Mouse (Mus musculus): Measurements from ENCODE around the gene Myo18b.
A peak's percentile ranks its signal among the peaks of the same experiment; 100 is the strongest.

Gene Myo18b

DNA sequence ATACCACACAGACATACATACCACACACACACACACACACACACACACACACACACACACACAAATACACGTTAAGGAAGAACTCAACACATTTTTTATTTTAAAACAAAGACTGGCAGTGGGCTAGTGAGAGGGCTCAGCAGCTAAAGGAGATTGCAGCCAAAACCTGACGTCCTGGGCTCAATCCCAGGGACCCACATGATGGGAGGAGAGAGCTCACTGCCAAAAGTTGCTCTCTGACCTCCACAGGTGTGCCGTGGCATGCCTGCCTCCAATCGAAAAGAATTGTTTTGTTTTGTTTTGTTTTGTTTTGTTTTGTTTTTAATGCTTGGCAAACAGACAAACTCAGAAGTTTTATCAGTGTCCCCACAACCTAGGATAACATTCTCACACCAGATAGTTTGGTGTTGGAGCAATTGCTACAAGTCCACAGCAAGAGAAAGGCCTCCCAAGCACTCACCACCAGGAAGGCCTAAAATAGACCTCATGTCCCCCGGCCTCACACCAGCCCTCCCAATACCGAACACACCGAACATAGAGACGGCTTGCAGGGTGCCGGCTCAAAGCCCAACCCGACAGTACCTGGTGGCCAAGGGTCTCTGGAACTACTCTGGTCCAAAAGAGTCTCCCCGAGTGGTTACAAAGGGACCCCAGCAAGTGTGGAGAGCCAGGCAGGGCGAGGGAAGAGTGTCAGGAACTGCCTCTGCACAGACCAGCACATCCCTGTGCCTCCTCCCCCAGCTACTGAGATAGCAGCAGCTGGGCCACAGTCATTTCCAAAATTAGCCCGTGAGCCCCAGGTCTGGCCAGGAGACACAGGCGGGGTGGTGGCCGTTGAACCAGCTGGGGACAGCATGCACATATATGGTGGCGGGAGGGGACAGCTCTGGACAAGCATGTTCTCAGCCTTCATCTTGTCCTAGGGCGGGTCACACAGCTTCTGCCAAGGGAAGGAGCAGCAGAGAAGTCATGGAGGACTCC is at the start of gene Myo18b:
TSS of gene Myo18b (minus strand) at position 689 of the 981 bp plus-strand sequence.
- no peak for DNase-seq (ENCODE audit: inconsistent ontology term)

DNA sequence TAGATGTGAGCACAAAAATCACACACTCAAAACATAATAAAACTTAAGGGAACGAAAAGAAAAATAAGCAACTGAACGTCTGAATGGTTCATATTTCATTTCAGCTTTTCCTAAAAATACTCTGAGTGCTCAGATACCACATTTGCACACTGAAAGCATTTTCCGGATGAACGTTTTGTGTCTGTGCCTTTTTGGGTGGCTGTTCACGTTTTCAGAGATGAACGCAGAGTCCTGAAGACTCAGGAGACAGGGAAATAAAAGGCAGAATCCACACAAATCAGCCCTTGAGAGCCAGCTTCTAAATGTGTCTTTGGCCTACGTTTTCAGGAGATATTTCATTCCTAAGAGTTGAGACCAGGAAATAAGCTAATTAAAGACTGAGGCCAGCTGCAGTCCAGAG is 49.8 kb upstream of the Myo18b start:
- DNase-seq (ENCODE audit: inconsistent ontology term): no peak

DNA sequence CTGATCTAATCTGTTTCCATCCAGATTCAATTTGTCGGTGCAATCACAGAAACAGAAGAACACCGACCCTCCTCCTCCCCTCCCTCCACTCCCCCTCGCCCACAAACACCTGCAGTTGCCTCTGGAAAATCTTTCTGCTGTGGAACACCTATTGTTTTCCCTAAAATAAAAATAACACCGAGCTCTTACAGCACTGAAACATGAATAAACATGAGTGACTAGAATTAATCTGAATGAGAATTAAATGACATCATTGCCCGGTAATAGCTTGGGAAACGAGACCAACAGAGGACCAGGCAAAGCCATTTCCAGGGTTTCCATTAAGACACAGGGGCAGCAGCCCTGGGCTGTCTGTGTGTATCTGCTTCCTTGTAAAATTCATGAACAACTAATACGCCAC is 46.1 kb upstream of the Myo18b start:
- DNase-seq (ENCODE audit: inconsistent ontology term): no peak

DNA sequence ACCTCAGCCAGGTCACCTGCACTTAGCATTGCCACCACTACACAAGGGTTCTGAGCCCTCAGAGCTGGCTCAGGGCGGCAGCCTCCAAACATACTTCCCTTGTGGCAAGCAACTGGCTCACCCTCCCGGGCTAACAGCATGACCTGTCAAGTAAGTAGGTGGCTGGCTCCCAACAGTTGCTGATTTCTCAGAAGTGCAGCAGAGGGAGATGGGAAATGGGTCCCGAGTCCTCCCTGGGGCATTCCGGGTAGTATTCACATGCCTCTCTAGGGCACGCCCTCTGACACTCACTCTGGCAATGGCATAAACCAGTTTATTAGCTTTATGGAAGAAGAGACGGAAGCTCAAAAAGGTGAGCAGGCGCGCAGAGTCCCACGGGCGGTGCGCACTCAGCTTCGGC is 44.8 kb upstream of the Myo18b start:
- no peak for DNase-seq (ENCODE audit: inconsistent ontology term)

DNA sequence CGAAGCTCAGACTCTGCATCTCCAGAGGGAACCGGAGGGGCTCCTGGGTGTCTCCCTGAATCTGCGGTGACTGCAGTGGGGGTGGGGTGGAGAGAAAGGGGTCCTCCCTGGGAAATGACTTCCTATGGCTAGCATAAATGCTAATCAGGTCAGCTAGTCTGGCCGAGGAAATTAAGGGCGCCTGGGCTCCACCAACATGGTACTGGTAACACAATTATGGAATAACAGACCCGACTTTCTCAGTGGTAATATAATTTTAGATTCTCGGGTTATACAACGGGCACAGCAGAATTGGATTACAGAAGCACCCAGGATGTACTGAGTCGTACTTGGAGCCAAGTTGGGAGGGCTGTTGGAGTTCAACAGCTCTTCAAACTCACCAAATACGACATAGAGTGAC is 40.5 kb upstream of the Myo18b start:
- no peak for DNase-seq (ENCODE audit: inconsistent ontology term)

DNA sequence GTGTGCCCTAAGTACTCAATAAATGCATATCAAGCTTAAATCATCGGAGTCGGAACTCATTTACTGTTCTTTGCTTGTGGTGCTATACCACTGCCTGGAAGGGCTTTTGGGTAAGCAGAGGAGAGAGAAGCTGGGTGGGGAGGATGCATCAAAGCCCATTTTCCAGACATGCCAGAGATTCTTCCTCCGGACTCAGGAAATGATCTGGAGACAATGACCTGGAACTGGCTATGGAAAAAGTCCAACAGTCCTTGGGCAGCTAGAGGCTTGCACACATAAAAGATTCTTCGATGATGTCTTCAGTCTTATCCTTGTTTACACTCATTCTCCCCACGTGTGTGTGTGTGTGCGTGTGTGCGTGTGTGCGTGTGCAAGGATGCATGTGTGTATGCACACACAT is 39.3 kb upstream of the Myo18b start:
- DNase-seq (ENCODE audit: inconsistent ontology term): no peak

DNA sequence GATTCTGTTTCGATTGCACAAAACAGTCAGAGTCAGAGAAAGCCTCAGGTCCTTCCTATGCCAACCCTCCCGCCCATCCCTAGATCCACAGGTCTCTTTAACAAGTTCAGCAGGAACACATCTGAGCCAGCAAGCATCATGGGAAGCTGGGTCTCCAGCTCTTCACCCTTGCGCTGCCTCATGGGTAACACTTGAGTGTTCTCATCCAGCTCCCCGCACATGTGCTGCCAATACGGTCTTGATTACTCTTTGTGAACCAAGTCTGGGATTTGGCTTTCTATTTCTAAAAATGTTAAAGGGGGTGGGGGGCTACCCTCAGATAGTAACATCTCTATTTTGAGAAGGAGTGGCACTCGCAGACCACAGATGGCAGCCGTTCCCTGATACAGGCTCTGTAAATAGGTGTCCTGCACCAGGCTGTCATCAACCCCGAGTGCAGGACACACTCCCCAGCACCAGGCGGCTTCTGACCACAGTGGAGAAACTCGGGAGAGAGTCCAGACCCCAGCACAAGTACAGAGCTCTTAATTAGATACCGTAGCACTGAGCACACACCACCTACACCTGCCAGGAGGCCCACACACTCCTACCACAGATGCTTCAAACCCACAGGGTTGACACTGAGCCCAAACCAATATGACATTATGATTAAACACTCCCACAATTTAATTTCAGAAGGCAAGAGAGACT is 36.9 kb upstream of the Myo18b start:
- no peak for DNase-seq (ENCODE audit: inconsistent ontology term)

DNA sequence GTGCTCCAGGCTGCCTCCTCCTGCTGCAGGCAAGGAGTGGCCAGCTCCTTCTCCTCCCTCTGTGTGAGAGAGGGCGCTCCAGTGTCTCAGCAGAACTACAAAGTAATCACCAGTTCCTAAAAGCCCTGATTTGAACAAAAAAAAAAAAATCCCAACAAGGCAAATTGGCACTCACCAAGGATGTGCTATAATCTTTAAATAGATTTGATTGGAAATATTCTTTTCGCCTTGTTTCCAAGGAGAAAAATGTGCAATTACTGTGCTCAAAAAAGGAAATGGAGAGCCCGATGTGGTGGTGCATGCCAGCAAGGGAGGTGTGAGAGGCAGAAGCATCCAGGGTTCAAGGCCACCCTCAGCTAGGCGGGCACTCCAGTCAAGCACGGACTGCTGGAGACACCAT is 35.7 kb upstream of the Myo18b start:
- DNase-seq (ENCODE audit: inconsistent ontology term): no peak

DNA sequence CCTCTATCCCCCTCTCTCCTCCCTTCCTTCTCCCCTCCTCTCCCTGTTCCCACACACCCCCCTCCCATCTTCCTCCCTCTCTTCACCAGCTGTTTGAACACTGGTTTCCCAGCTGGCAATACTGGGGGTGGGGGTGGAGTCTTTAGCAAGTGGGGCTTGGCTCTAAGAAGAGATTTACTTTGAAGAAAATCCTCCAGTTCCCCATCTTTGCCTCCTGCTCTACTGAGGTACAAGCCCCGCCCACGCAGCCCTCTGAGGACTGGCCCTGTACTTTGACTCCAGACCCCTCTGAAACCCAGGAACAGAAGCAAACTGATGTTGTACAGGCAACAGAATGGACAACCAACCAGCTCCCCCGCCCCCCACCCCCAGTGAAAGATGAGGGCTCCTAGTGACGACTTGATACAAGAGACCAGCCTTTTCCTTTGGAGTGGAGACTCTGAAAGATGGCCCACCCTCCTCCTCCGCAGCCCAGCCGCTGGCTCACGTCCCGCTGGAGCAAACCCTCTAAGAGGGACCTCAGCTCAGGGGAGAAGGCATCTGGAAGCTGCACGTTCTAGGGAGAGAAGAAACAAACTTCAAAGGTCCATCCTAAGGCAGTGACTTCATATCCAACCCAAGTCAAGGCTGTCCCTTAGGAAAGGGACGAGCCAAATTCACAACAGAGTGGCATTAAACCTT is 32.2 kb upstream of the Myo18b start:
- DNase-seq (ENCODE audit: inconsistent ontology term): no peak

DNA sequence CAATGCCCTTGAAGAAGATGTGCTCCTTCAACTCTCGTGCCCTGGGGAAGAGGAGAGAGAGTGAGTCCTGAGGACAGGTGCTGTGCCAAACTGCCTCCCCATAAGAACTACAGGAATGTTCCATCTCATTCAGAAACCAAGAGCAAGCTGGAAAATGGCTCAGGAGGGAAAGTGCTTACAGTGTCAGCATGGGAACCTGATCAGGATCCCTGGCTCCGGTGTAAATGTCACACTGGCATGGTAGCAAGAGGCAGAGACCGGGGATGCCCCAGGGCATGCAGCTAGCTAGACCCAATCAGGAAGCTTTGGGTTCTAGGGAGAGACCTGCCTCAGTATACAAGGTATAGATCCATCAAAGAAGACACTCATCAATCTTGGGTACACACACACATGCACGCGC is 29.3 kb upstream of the Myo18b start:
- DNase-seq (ENCODE audit: inconsistent ontology term): no peak

DNA sequence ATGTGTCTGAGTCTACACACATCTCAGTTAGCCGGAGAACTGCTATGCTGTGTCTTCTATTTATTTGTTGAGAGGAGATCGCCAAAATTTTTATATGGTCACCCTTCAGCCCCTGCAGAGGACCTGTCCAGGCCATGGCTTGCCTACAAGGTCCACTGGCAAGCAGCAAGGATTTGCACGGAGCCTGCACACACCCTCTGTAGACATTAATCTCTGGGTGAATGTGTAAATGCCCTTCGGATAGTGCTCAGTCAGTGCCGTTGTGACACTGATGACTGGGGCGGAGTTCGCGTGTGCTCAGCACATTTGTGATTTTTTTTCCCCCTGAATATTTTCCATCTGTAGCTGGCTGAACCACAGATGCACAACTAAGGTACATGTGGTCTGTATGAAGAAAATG is 28.6 kb upstream of the Myo18b start:
- no peak for DNase-seq (ENCODE audit: inconsistent ontology term)

DNA sequence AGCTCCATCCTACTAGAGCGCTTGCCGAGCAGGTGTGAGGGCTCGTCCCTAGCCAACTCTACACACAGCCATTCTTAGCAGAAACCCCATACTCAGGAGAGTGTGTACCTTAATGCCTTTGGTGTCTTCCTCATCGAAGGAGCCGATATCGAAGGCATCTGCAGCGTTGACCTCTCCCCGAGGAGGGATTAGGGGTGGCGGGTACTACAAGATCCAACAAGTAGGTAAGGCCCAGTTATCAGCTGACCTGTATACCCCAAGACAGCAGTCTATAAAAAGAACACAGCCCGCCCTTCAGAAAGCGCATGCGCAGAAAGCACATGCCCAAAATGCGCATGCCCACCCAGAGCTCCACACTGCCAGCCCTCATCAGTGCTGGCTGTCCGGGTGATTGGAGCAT is 27.7 kb upstream of the Myo18b start:
- DNase-seq (ENCODE audit: inconsistent ontology term): no peak

DNA sequence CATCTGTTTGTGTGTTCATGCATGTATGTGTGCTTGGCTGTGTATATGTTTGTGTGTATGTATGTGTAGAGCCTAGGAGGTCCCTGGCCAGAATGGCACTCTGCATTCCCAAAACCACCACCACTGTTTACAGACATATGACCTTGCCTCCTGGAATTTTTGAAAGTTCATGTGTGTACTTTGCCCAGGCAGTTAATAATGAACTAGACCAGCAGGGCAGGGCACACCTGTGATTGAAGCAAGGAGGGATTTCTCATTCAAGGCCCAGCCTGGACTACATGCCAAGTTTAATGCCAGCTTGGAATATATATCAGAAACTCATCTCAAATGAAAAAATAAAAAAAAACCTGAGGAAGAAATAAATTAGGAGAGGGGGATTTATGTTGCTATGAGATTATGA is 25.8 kb upstream of the Myo18b start:
- DNase-seq (ENCODE audit: inconsistent ontology term): no peak

DNA sequence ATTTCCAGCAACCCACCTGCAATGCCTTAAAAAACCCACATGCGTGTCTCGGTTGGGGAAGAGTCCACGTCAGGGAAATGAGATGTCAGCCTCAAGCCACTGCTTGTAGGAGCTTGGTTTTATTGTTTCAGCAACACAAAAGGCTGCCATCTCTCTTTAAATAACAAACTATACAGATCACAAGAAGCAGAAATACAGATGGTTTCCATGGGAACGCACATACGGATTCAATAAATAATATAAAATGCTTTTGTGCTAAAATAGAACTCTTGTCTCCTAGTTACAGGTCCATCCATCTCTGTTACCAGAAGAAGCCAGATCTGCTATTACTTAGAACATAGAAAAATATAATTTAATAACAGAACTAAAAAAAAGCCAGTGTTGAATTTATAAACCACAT is 14.2 kb upstream of the Myo18b start:
- DNase-seq (ENCODE audit: inconsistent ontology term): no peak

DNA sequence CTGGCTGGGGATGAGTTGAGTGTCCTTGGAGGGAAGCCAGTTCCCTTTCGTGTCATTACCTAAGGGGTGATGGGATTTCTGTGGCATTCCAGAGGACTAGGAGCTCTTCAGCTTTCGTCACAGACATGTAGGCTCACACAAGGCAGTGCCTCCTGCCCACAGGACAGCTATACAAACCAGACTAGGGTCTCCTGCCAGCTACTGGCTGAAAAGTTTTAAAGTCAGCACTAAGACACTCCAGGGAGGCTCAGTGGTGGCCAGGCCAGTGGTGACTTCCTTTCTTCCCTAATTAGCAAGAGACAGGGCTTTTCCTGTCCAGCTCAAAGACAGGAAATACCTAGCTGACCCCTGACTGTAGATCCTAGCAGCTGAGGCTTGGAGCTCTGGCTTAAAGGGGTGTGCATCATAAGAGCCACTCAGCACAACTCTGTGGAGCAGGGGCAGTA is 12.0 kb upstream of the Myo18b start:
- DNase-seq (ENCODE audit: inconsistent ontology term): peak; percentile 52

DNA sequence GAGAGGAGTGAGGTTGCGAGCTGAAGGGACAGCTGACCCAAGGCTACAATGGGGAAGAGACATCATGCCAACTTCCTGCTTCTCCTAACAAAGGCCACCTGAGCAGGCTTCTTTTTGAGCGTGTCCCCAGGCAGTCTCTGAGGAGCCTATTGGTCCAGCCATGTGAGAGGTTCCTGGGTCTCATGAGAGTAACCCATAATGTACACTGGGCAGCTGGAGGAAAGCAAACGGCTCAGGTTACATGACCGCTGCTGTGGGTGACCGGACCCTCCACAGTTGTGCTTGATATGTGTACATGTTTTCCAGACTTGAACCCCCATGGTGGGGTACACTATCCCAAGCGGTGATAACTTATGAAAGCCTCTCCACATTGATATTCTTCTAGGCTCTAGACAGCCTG is 11.3 kb upstream of the Myo18b start:
- DNase-seq (ENCODE audit: inconsistent ontology term): no peak

DNA sequence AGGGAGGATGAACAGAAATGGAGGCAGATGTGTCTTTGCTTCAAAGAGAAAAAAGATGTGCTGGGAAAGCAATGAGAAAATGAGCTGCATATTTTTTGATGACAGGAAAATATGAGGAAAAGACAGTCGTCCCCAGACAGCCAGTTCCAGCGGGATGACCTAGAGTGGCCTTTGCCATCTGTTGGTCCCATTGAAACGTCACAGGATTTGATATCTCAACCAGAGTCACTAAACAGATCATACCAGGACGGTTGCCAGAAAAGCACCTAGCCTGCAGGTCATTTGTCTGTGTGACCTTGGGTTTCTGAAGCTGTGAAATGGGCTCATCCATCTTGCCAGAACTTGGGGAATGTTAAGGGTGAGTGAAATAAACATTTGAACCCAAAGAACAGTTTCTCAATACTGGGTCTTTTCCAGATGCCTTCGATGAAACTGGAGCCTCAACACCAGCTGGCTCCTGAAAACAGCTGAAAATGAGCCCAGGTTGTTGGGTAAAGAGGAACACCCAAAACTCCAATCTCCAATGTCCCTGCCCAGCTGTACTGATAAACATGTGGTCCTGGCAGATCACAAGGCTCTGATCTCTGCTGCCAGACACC is 2.6 kb downstream of the Myo18b start:
- DNase-seq (ENCODE audit: inconsistent ontology term): no peak

DNA sequence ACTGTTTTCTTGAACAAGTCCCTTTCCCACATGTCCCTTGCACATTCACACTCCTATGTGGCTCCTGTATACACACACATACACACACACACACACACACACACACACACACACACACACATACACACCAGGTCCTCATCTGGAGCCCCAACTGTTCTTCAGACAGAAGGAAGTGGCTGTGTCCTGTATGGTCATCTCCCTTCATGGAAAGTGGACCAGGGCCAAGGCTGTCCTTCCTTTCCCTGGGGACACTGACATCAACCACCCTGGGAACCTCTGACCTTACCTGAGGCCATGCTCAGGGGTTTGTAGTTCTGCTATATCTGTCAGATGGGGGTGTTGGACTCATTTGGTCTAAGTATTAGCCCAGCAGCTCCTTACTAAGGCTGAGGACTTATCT is 3.8 kb downstream of the Myo18b start:
- no peak for DNase-seq (ENCODE audit: inconsistent ontology term)

DNA sequence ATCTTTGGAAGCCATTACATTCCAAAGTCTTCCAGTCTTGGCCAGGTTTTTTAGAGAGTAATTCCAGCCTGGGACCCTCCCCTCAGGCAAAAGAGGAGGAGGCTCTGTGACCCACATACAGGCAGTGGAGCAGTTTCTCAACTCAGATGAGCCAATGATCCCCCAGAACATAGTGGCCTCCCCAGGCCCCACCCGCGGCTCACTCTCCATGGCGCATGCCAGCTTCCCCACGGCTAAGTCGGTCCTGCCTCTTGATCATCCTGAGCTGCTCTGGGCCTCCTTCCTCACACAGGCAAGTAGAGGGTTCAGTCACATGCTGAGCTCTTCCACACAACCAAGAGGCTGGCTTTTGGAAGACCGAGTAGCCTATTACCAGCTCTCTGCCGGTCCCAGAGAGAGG is 7.5 kb downstream of the Myo18b start:
- DNase-seq (ENCODE audit: inconsistent ontology term): no peak

DNA sequence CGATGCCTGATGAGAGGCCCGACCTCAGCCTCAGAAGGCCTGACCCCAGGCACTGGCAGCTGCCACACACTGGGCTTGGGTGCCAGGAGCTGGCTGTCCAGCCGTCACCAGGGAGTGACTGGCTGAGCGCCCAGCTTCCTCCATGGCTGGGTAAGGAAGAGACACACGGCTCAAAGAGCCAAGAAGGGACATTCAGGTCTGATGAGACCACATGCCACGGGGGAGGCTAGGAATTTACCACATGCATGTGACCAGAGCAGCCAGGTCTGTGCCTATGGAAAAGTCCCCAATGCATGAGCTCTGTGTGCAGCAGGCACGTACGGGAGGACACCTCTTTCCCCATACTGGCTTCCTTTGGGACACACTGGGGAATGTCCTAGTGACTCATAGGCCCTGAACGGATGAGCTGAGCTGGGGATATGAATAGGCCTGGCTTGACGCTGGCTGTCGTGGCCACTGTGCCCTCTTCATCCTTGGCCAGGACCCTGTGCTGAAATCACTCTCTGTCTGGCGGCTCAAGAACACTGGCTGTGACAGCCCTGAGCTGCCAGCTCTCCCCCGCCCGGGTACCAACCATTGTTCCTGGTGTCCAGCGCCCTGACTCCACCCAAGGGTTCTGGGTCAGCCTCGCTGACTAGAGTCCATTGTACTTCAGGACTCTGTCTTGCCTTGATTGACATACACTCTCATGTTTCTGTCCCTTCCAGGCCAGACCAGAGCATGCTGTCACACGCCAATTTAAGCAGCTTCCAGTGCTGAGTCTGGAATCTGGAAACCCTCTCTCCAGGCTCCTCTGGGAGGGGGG is 9.3 kb downstream of the Myo18b start:
- peak; percentile 96 for DNase-seq (ENCODE audit: inconsistent ontology term)

DNA sequence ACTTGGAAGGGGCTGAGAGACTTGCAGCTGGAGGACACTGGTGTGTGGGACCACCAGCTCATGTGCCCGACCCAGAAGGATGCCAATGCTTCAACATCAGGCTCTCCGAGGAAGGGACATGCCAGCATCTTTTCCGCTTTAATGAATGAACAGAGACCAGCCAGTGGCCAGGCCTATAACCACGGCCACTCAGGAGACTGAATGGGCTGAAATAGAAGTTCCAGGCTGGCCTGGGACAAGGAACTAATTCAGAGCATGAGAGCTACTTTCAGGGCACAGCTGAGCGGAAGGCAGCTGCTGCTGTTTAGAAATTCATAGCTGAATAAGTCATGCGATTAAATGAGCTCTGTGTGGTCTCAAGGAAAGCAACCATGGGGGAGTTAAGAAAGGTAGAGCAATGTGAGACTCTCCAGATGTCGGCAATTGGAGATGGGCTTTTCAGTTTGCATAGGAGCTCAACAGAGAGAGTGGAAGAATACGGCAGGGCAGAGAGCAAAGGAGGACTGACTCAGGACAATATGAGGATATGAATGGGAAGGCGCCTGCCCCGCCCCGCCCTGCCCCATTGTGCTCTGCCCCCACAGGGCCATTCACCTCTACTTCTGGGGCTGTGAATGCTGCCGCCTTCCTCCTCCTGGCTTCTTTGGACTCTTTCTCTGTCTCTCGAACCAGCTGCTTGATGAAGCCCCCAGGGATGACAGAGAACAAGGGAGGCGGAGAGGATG is 18.6 kb downstream of the Myo18b start:
- no peak for DNase-seq (ENCODE audit: inconsistent ontology term)
